In genomic region chr10:93242861-93243260, GRCm38 (mm10) we compare ENCODE assay signal across 23 mouse cellular contexts.
DNase-seq lines count a peak whose midpoint lies in the region; ATAC-seq and TF ChIP-seq lines count a peak whose summit lies in the region.
"Had no signal": no experiment of that assay in that cellular context is flagged by ENCODE, and none has a peak within 500 bp of the region (broad histone marks: within the 10 kb centered on the region; RNA-seq: fewer than 3 reads in every experiment).

No protein-coding gene starts in this region.

- H3K4me1 ChIP-seq in intestine, embryonic 14.5 days (replicated peaks; ENCODE audit: control insufficient read depth, insufficient read depth, low read length) = peaks cover 11% of the 10 kb centered on the region
- H3K4me1 ChIP-seq in intestine, embryonic 15.5 days (replicated peaks) = peaks cover 6% of the 10 kb centered on the region; the same call in 1 of the 2 replicates
- H3K4me1 ChIP-seq in ES-E14 (ENCODE audit: control insufficient read depth in 2 of 2, insufficient read depth in 2 of 2, low read length in 2 of 2, poor library complexity in 1 of 2) = peaks cover 10 to 16% of the 10 kb centered on the region in 2 experiments
- H3K4me1 ChIP-seq in stomach, postnatal 0 days (replicated peaks; ENCODE audit: control insufficient read depth, insufficient read depth) = peaks cover 4% of the 10 kb centered on the region

- H3K27ac ChIP-seq in intestine, embryonic 14.5 days (ENCODE audit: low read depth) = no peak overlapping the region
- H3K27ac ChIP-seq in intestine, embryonic 15.5 days = no peak overlapping the region
- H3K27ac ChIP-seq in ES-E14 (ENCODE audit: insufficient read depth, low read depth, low read length, poor library complexity, severe bottlenecking) = peak overlapping the region; percentile 76; the same call in 1 of the 2 replicates
- H3K27ac ChIP-seq in stomach, postnatal 0 days (replicated peaks) = no peak overlapping the region
- H3K27ac ChIP-seq in gastrocnemius, adult 2 months = no peak overlapping the region
- H3K27ac ChIP-seq: embryonic facial prominence, embryonic 13.5 days; forebrain, embryonic 10.5 days; forebrain, embryonic 13.5 days; hindbrain, embryonic 13.5 days had no signal

- no peak overlapping the region for H3K4me2 ChIP-seq in intestine, embryonic 14.5 days (ENCODE audit: low read length)
- no peak overlapping the region for H3K4me2 ChIP-seq in intestine, embryonic 15.5 days (replicated peaks)
- no peak overlapping the region for H3K4me2 ChIP-seq in stomach, postnatal 0 days (replicated peaks; ENCODE audit: low read depth)
- H3K4me2 ChIP-seq: embryonic facial prominence, embryonic 13.5 days; forebrain, embryonic 13.5 days; hindbrain, embryonic 13.5 days had no signal

- TF ChIP-seq EP300 in stomach, postnatal 0 days (optimal IDR thresholded peaks at IDR 0.05) = no peak

- H3K9ac ChIP-seq in intestine, embryonic 14.5 days (ENCODE audit: low read length) = no peak overlapping the region
- H3K9ac ChIP-seq in intestine, embryonic 15.5 days = no peak overlapping the region
- no peak overlapping the region for H3K9ac ChIP-seq in ES-E14 (ENCODE audit: insufficient read depth, low read depth, low read length, poor library complexity, severe bottlenecking)
- H3K9ac ChIP-seq in stomach, postnatal 0 days (ENCODE audit: low read length) = no peak overlapping the region
- H3K9ac ChIP-seq: embryonic facial prominence, embryonic 13.5 days; forebrain, embryonic 13.5 days; hindbrain, embryonic 13.5 days had no signal

- no peaks in the 10 kb centered on the region for H3K27me3 ChIP-seq in intestine, embryonic 14.5 days (replicated peaks; ENCODE audit: control insufficient read depth, insufficient read depth, low read length)
- H3K27me3 ChIP-seq in intestine, embryonic 15.5 days (replicated peaks) = no peaks in the 10 kb centered on the region
- no peaks in the 10 kb centered on the region for H3K27me3 ChIP-seq in stomach, postnatal 0 days (ENCODE audit: control insufficient read depth, insufficient read depth, low read length)
- H3K27me3 ChIP-seq: embryonic facial prominence, embryonic 13.5 days; forebrain, embryonic 13.5 days; hindbrain, embryonic 13.5 days had no signal

- in situ Hi-C loops in ES-E14 (cut with MboI; ENCODE audit: low sequenced_read_pairs in 2 of 2, unreplicated experiment in 2 of 2) = no loop called here

- intact Hi-C loops in gastrocnemius, adult 2 months (cut with DNase I) = no loop called here

- peaks cover 53% of the 10 kb centered on the region for H3K36me3 ChIP-seq in intestine, embryonic 14.5 days (ENCODE audit: control insufficient read depth, insufficient read depth, low read length)
- 0 out of 2 replicates have a peak, but pooled peaks cover 3% of the 10 kb centered on the region for H3K36me3 ChIP-seq in intestine, embryonic 15.5 days
- peaks cover 9% of the 10 kb centered on the region for H3K36me3 ChIP-seq in ES-E14 (ENCODE audit: control insufficient read depth, insufficient read depth, low read length, poor library complexity, severe bottlenecking)
- peaks cover 17% of the 10 kb centered on the region for H3K36me3 ChIP-seq in stomach, postnatal 0 days (ENCODE audit: control insufficient read depth, insufficient read depth, low read length)

- DNase-seq in embryo, embryonic 10 days (ENCODE audit: low spot score) = peak; percentile 51
- no peak for DNase-seq in embryo, embryonic 10.5 days (ENCODE audit: low spot score)
- DNase-seq in intestine, embryonic 14.5 days (ENCODE audit: low spot score) = peak; percentile 46
- DNase-seq in ES-E14 (ENCODE audit: low read depth, low spot score) = no peak
- no peak for DNase-seq in stomach, postnatal 0 days (ENCODE audit: low spot score)
- no peak for DNase-seq in gastrocnemius, adult 2 months
- no peak for DNase-seq in spleen, postnatal 14 days (ENCODE audit: low spot score in 2 of 2)
- DNase-seq: adrenal gland, adult 2 months; adrenal gland, postnatal 14 days; cerebellum, adult 11 months; cerebellum, adult 2 months; cerebellum, postnatal 25 days; gastrocnemius, postnatal 25 days; heart, adult 18-20 months; kidney, adult 18-20 months; kidney, adult 9 months had no signal

- H3K4me3 ChIP-seq in intestine, embryonic 14.5 days (ENCODE audit: low read depth, low read length) = no peak overlapping the region
- no peak overlapping the region for H3K4me3 ChIP-seq in intestine, embryonic 15.5 days (replicated peaks)
- H3K4me3 ChIP-seq in ES-E14 (ENCODE audit: insufficient read depth in 1 of 2, low read depth in 1 of 2, low read length in 2 of 2, poor library complexity in 1 of 2, severe bottlenecking in 1 of 2) = no peak overlapping the region
- H3K4me3 ChIP-seq in stomach, postnatal 0 days (ENCODE audit: low read depth, low read length) = no peak overlapping the region
- no peak overlapping the region for H3K4me3 ChIP-seq in gastrocnemius, adult 2 months
- H3K4me3 ChIP-seq: embryonic facial prominence, embryonic 13.5 days; forebrain, embryonic 10.5 days; forebrain, embryonic 13.5 days; hindbrain, embryonic 13.5 days had no signal

- 0 out of 2 replicates have a peak, but pooled peaks have one; percentile 10 for TF ChIP-seq CTCF in stomach, postnatal 0 days (IDR thresholded peaks at IDR 0.05; ENCODE audit: low read depth)
- no peak for TF ChIP-seq CTCF in gastrocnemius, adult 2 months (IDR thresholded peaks at IDR 0.05)

- no peak for ATAC-seq in intestine, embryonic 14.5 days (replicated peaks; ENCODE audit: low FRiP score, low TSS enrichment, low read depth)
- ATAC-seq in intestine, embryonic 15.5 days = no peak
- no peak for ATAC-seq in stomach, postnatal 0 days (ENCODE audit: low FRiP score, low TSS enrichment)
- ATAC-seq: forebrain, embryonic 13.5 days; forebrain, embryonic 16.5 days; hindbrain, embryonic 16.5 days had no signal

- WGBS in intestine, embryonic 14.5 days = 14% methylated on average over 5 of the region's 5 CpGs
- WGBS in intestine, embryonic 15.5 days = 11% methylated on average over 5 of the region's 5 CpGs
- WGBS in stomach, postnatal 0 days = 11% methylated on average over 5 of the region's 5 CpGs

- H3K9me3 ChIP-seq in intestine, embryonic 14.5 days (ENCODE audit: control insufficient read depth, low read length) = no peaks in the 10 kb centered on the region
- H3K9me3 ChIP-seq in intestine, embryonic 15.5 days = no peaks in the 10 kb centered on the region
- no peaks in the 10 kb centered on the region for H3K9me3 ChIP-seq in ES-E14 (ENCODE audit: control insufficient read depth, insufficient read depth, low read depth, low read length)
- no peaks in the 10 kb centered on the region for H3K9me3 ChIP-seq in stomach, postnatal 0 days (ENCODE audit: control insufficient read depth, low read length)
- H3K9me3 ChIP-seq: embryonic facial prominence, embryonic 13.5 days; forebrain, embryonic 10.5 days; forebrain, embryonic 13.5 days; hindbrain, embryonic 13.5 days had no signal

TF ChIP-seq in ES-E14, 5 proteins besides CTCF, POLR2A, EP300 and RAD21:
- no peak for TF ChIP-seq CHD2 (IDR thresholded peaks at IDR 0.05; ENCODE audit: low read depth, low read length)
- TF ChIP-seq ZC3H11A (IDR thresholded peaks at IDR 0.05; ENCODE audit: borderline replicate concordance, low read depth, low read length) = no peak
- no peak for TF ChIP-seq HCFC1 (IDR thresholded peaks at IDR 0.05; ENCODE audit: borderline replicate concordance, insufficient read depth, low read length)
- no peak for TF ChIP-seq MAFK (IDR thresholded peaks at IDR 0.05; ENCODE audit: insufficient read depth, low read depth, low read length)
- no peak for TF ChIP-seq ZNF384 (IDR thresholded peaks at IDR 0.05; ENCODE audit: low read depth, low read length)

Comparison
In these comparisons a context has a peak if more than half of its experiments do, and no peak if none do; other contexts are left out.
1. DNase-seq: peak in embryo, embryonic 10 days (single experiment) and intestine, embryonic 14.5 days (single experiment); none in embryo, embryonic 10.5 days (single experiment), ES-E14 (single experiment), stomach, postnatal 0 days (single experiment), gastrocnemius, adult 2 months (single experiment) and spleen, postnatal 14 days (0 of 2).